Mouse (Mus musculus): Measurements from ENCODE around the gene Iqschfp.
"Not testable (repeated sequence)": the region's sequence is repeated elsewhere in the genome, so short reads cannot be mapped to it uniquely, and the experiment has no call there.

Iqschfp gene

DNA sequence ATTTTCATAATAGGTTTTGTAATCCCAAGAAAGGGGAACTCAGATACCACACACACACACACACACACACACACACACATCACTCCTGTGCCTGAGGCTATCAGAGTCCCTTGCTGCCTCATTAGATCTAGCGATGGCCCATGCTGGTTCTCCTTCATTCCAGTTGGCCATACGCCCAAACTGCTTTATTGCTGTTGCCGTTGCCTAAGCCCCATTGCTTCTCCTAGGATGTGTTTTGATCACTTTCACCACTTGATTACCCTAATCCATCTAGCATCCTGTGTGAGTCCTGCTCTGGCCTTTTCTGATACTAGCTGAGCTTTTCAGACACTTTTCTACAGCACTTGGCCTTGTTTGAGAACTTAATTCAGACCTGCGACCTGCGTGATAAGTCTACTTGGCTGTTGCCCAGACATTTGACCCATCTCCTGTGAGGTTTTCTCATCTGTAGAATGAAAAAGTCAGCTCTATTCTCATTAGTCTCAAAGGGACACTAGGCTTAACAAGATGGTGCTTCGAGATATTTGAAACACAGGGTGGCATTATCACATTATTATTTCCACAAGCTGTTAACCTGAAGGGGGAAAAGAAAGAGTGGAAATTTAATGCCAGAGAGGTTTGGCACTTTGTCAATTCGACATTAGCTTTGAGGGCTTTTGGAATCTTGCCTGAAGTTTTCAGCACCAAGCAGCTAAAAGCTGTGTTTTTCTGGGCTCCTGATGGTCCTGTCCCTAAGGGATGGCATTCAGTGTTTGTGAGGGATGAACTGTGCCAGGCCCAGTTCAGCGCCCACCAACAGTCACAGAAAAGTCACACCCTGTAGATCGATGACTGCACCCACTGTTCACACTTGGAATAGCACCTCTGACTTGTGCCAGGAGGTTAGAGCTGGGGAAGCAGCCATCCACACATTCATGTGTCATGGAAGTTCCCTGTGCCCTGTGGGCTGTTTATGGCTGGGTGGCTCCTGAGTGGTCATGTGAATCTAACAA, 179.7 kb downstream of the Iqschfp start:
- DNase-seq (ENCODE audit: low read depth) = no peak

DNA sequence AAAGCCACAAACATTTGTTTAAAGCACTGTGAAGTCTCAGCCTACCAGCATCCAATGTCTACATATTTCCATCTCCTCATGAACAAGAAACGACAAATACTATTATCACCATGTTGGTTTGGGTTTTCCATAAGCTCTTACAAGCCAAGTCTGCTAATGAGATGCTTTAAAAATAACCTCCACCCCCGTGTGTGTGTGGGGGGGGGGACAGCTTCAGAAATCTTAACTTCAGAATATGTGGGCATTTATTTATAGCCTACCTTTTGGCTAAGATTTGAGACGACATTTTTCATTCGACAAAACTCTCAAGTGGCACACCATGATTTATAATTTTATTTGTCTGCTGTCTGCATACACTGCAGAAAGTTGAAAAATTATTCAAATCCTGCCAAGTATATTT, 185.4 kb downstream of the Iqschfp start:
- DNase-seq (ENCODE audit: low read depth) = no peak

DNA sequence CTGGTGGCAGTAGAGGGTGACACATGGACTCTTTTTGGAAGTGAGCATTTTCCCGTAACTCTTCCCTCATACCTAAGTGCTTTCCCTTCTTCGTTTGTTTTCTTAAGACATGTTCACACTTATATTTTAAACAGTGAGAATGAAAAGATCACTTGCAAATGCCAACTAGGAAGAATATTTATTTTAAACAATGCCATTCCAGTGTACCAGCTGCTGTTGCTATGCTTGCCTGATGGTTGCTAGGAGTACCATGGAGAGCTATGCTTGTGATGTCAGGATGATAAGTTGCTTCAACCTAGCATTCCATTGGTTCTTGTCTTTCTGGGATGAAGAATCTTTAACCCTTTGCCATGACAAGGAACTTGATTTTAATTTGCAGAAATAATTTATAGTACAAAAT, 193.0 kb downstream of the Iqschfp start:
- no peak for DNase-seq (ENCODE audit: low read depth)

DNA sequence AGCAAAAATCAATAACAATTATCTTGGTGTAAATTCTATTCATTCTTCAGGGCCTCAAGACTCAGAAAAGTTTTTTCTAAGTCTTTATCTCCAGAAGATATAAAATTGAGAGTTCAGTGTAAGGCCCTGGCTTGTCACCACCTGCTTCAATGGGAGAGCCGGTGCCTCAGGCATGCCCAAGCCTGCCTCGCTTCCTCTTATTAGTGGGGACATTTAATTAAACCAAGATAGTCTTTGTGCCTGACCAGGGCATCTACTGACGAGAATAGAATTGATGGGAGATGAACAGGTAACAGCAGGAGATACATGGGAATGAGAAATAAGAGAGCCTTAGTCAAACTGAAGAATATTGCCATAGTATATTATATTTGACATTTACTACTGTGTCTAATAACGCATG, 200.1 kb downstream of the Iqschfp start:
- DNase-seq (ENCODE audit: low read depth) = no peak

DNA sequence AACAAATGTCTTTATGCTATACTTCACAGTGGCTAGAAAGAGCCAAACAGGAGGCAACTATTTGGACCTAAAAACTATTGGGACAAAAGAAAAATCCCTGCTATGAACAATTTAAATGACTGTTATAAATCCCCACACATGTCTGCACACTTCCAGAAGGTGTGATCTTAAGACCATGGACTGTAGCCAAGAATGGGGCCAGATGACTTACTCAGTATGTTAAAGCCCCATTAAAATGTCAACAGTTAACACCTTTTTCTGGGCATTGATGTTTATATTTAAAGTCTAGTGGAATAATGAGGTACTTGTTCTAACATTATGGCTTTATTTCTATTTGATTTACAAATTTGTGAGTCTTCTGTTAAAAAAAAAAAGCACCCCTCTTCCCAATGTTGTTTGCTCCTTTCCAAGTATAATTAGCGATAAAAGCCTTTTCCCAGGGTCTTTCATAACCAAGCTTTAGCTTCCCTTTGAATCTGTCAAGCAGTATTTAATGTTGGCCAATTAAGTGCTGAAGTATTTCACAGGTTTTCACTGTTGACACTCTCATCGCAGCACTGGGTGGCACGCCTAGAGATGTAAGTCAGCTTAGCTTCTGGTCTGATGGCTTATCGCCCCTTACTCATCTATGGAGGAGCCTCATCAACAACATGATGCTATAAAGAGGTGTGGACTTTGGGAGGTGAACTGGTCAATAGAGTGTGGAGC, 204.8 kb downstream of the Iqschfp start:
- no peak for DNase-seq (ENCODE audit: low read depth)

DNA sequence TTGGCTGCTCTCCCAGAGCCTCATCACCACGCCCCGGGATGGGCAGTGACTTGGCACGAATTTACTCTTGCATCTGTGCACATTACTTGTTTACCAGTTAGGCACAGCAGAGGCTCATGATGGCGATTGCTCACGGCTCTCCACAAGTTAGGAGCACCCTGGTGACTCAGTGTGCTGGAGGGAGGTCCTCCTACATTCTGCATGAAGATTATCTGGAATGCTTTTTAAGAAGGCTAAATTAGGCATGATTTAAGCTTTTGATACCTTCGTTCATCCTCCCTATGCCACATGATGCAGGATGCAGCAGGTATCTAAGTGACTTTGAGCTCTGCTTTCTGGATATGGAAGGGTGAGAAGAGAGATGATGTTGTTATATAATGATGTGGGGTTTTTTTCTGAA, 207.5 kb downstream of the Iqschfp start:
- not testable (repeated sequence) for DNase-seq (ENCODE audit: low read depth)

DNA sequence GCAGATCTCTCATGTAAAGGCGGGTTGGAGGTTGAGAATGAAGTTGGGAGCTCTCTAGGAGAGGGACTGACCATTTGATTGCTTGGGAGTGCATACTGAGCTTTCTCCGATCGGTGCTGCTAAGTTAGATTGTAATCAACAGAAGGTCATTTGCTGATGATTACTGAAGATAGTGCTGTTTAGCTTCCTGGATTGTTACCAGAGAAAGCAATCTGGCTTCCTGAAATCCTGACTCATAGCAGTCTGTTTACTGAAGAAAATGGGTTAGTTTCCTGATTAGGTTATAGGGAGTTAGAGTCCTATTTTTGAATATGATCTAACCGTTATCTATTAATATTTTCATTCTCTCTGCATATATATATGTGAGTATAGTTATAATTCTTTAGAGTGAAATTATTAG, 209.3 kb downstream of the Iqschfp start:
- DNase-seq (ENCODE audit: low read depth) = no peak

DNA sequence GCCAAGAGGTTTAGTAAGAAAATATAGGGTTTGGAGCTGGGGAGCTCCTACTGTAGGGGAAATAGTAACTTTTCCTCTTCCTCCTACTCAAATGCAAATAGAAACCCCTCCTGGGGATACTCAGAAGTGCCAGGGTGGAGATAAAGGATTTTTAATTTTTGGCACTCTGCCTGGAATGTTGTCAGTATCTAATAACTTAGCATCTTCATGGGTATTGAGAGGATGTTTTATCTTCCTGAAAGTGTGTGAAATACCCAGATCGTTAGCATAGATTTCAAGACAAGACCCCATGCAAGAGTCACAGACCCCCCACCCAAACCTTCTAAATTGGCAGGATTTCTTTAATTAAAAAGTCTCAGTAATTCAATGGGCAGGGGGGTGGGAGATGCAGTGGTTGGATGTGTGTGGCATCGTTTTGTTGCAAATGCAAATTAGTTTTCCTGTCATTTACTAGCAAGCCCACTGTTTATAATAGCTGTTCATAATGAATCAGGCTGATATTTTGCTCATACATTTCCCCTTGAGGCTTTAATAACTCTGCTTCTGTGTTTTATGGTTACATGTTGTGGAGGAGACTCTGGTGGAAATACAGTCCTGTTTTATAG, 213.2 kb downstream of the Iqschfp start:
- no peak for DNase-seq (ENCODE audit: low read depth)

DNA sequence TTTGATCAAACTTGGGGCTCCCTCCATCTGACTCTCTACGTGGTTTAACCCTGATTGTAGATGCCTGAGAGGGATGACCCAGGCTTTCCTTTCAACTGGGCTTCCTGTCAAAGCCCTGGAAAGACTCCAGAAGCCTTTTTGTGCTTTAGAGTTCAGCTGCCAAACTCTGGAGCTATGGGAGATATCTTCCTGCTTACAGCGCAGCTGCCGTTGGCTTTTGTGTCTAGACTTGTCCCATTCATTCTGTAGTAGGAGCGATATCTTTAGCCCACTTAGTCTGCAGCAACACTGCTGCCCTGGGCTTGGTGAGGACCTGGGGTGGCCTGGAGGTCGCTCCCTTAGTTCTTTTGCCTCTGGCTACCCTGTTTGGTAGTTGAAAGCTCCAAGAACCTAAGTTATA, 229.3 kb downstream of the Iqschfp start:
- DNase-seq (ENCODE audit: low read depth) = no peak

DNA sequence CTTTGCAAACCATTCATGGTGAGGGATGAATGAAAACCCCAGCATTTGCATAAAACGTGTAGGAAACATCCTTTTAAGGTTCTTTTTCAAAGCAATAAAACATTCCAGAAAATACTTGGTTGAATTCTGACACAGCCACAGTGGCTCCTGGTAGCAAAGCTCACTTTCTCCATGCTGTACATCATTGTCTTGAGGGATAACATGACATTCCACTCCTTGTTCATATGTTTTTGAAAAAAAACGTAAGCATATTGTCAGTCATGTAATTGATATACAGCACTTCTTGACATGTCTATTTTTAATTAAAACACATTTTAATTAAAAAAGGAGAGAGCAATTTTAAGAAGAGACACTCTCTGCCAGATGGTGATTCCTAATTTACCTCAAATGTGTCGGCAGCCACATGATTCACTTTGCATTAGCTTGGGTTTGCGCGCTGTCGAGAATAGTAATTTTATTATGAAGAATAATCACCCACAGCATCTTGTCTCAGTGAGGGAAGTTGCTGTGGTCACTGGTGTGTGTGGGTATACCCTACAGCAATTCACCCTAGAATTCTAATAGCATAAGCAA, 234.3 kb downstream of the Iqschfp start:
- no peak for DNase-seq (ENCODE audit: low read depth)

DNA sequence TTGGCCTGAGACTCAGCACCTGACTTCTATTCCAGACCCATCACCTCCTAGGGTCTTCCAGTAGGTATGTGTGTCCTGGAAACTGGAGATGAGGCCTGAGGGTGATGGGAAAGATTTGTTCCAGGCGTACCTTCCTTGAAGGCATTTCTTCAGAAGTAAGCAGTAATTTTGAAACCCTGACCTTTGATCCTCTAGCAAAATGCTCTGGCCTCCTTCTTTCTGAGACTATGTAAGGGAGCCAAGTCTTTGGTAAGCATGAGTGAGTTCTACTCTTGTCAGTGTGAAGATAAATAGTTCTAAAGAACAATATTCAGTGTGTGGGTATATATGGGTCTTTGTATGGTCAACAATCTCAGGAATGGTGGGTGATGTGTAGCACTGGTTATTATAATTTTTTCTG, 238.4 kb downstream of the Iqschfp start:
- no peak for DNase-seq (ENCODE audit: low read depth)

DNA sequence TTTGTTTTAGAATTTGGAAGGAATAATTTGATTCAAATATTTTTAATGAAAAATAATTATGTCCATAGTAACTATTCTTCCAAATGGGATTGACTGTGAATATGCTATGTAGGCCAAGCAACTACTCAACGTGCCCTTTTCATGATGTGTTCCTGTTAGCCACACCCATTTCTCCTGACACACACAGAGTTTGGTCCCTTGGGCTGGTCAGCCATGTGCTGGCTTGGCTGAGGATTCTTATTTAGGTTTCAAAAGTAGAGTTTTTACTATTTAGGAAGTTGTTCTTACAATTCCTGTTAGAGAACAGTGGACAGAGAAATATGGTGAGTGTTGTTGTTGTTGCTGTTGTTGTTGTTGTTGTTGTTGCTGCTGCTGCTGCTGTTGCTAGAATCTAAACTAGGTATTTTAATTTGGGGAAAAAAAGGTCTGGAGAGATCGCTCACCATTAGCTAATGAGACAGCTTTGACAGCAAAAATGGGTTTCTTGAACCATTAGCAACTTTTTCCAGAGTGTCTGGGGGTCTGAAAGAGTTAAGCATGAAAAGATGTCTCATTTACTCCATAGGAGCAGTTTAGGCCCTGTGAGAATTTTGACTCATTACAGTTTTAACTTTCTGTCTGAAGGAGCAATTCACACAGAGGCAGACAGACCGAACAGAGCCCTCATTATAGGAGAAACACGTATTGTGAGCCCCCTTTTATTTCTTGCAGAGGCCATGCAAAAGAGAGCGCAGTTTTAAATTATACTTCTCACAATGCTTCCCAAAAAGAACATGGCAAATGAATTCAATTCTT, 247.0 kb downstream of the Iqschfp start:
- no peak for DNase-seq (ENCODE audit: low read depth)

DNA sequence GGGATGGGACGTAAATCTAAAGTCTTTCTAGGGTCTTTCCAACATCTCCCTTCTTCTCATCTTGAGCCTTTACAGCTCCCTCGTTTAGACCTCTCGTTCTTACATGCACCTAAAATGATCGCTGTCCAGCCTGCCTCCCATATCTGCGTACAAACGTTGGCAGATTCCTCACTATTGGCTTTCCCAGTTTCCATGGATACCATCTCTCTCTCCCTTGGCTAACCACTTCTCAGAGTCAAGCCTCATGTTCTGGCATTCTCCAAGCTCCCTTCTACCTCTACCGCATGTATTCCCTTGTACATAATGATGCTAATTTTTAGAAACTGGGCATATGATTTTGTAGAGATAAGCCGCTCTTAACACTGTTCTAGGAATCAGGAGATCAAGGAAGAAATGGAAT, 258.7 kb downstream of the Iqschfp start:
- no peak for DNase-seq (ENCODE audit: low read depth)

DNA sequence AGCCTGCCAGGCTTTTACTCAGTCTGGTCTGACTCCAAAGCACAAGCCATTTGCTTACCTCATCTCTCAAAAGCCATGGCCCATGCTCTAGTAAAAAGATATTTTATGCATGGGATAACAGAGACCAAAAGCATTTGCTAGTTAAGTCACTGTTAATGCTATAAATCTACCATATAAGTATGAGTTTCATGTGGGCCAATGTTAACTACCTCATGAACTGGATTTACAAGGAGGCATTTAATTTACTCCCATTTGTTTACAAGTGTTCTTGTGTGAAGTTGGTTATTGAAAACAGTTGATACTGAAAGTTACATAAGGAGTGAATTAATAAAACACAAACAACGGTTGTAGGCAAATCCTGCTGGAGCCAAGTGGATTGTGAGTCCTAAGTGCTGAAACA, 268.1 kb downstream of the Iqschfp start:
- DNase-seq (ENCODE audit: low read depth) = no peak

DNA sequence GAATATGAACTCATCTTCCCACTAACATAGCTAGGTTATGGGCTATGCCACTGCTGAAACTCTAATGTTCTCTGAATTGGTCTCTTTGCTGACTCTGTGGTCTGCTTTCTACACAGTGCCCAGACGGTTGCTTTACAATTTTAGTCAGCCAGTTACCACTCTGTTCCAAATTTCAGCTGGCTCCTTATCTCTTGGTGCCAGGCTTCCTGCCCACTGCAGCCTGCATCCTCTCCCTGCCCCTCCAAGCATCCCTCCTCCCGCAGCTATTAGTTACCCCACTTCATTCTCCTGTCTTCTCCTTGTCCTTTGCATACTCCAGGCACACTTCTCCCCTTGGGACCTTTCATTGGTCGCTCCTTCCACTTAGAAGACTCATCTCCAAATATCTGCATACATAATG, 268.7 kb downstream of the Iqschfp start:
- no peak for DNase-seq (ENCODE audit: low read depth)

DNA sequence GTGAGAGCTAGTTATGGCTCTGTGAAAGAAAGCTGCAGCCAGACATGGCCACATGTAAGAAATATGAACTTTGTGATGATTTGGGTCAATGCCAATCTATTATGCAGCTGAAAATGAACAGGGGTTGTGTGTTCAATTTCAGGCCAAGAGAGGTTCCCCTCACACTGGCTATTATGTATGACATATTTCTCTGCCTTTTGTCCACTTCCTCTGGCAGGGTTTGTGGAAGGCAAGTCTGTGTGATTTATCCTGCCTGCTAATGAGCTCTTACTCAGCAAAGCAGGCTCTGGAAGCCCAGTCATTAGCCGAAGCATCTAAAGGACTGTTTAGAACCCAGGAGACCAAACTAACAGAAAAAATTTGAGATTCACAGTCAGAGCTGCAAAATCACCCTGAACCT, 286.2 kb downstream of the Iqschfp start:
- DNase-seq (ENCODE audit: low read depth) = no peak

DNA sequence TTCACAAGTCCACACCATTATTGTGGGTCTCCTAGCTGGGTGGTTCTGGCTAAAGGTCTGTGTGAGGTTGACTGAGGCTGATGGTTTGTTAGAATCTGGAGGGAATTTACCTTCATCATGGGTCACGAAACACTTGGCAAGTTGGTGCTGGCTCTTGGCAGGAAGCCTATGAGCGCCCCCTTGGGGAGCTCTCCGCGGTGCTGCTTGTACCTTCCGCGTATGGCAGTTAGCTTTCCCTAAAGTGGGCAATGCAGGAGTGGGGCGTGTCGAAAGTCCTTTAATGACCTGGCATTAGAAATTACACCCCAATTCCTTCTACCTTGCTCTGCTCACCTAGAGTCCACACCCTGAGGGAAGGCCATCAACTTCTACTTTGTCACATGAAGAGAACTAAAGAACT, 295.4 kb downstream of the Iqschfp start:
- DNase-seq (ENCODE audit: low read depth) = no peak

DNA sequence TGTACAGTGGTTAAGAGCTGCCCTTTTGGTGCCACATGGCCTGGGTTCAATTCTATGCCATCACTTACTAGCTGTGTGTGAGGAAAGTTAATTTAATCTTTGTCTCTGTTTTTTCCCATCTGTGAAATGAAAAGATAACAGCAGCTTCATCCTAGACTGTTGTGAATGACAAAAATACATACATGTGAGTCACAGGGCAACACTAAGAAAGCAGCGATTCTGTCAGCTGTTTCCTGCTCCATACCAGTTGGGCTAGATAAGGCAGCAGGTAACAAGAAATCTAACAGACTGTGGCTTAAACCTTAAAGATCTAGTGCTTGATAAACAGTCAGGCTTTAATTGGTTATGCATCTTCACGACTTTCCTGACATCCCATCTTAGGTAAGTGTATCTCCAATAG, 297.1 kb downstream of the Iqschfp start:
- no peak for DNase-seq (ENCODE audit: low read depth)

DNA sequence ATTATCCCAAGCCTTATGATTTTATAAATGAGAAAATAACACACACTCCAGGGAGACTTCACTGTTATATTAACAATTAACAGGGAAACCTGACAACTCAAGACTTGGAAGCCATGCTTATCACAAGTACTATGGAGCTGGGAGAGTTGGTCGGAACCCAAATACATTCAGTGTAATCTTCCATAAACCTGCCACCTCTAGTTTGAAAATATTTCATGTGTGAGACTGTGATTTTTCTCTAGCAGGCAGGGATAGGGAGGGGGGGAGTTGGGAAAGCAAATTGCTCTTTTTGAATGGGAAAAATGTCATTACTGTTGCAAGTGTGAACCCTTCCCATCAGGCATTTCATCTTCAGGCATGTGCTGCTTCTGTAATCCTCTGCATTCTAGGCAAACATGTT, 304.9 kb downstream of the Iqschfp start:
- DNase-seq (ENCODE audit: low read depth) = no peak

DNA sequence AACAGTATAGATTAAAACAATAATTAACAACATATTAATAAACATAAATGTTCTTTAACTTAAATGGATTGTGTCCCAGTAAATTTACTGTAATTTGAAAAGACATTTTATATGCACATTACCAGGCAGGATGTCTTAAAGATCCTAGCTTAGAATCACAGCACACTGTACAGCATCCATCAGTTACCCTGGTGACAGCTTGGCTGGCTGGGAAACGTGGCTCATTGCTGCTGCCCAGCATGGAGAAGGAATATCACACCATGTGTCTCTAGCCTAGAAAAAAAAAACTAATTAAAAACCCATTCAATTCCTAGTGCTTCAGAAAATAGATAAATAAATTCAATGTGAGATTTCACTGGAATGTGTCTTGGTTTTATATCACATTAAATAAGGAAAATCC, 309.2 kb downstream of the Iqschfp start:
- no peak for DNase-seq (ENCODE audit: low read depth)

DNA sequence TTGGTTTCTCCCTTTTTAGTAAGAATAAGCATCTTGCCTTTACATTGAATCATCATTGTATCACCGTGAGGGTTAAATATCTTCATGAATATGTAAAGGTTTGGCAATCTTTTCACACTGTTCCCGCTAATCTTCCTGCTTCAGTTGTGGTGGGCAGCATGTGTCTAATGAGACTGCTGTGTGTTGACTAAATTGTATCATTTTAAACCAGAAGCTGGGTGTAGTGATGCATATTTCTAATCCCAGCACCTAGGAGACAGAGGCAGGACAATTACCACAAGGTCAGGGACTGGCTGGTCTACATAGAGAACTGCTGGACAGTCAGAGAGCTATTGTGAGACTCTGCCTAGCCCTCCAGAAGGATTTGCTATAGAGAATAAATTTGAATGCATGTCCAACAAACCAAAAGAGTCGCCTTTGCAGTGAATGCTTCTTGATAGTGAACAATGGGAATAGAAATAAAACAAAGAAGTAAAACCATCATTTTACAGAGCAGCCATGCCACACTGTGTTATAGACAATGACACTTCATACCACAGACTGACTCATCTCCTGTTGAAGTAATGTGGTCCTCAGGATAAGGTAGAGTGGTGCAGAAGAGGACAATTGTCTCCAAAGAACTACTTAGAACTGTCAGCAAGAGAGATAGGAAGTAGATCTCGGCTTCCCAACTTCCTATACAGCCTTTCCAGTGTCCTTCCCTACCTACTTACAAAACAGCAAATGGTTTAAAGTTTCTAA, 310.3 kb downstream of the Iqschfp start:
- DNase-seq (ENCODE audit: low read depth) = no peak
